Mouse (Mus musculus) MEL (cell line): ENCODE measurements around the gene Dapk1. TPM values are rescaled to one million over a fixed set of nuclear protein-coding genes. Genes with fewer than 3 reads are reported as not detected.

ENCODE experiments used
- DNase-seq: peaks from one replicate; pipeline ENCODE4 v3.0.0; 2011; ENCODE audit warnings: low read depth, low spot score
- H3K27ac ChIP-seq: 2 replicates; pipeline ENCODE4 v1.5.1; 2012; ENCODE audit warnings: low read depth, mild to moderate bottlenecking, control low read depth, low read length, moderate library complexity; ENCODE audit not compliant: control insufficient read depth
- H3K27me3 ChIP-seq, 2 experiments: fragments of 150-350 bp in 1 of 2; sonication (generic) in 1 of 2; 2 replicates each; pipeline ENCODE4 v1.6.1; 2012; ENCODE audit warnings: low read length in 2 of 2, mild to moderate bottlenecking in 2 of 2, improper control_type of control experiment in 1 of 2, moderate library complexity in 1 of 2; ENCODE audit not compliant: insufficient read depth in 2 of 2, control insufficient read depth in 1 of 2
- H3K36me3 ChIP-seq, 2 experiments: 2 replicates each; pipeline ENCODE4 v1.6.1; 2012 to 2014; ENCODE audit warnings: low read length in 2 of 2, improper control_type of control experiment in 1 of 2, inconsistent platforms in 1 of 2, mild to moderate bottlenecking in 1 of 2; ENCODE audit not compliant: insufficient read depth in 2 of 2, control insufficient read depth in 1 of 2
- H3K4me1 ChIP-seq, 2 experiments: fragments of 150-350 bp in 1 of 2; sonication (generic) in 1 of 2; 2 replicates each; pipeline ENCODE4 v1.6.1; 2012; ENCODE audit warnings: low read length in 2 of 2, improper control_type of control experiment in 1 of 2, mild to moderate bottlenecking in 1 of 2; ENCODE audit not compliant: insufficient read depth in 2 of 2, control insufficient read depth in 1 of 2
- H3K4me3 ChIP-seq, 2 experiments: fragments of 150-350 bp in 1 of 2; sonication (generic) in 1 of 2; 2 replicates each; pipeline ENCODE4 v1.5.1; 2012; ENCODE audit warnings: low read depth in 2 of 2, low read length in 2 of 2, mild to moderate bottlenecking in 2 of 2, moderate library complexity in 2 of 2, control low read depth in 1 of 2, improper control_type of control experiment in 1 of 2; ENCODE audit not compliant: control insufficient read depth in 1 of 2, insufficient read depth in 1 of 2
- H3K79me2 ChIP-seq: 2 replicates; pipeline ENCODE4 v1.6.1; 2012; ENCODE audit warnings: mild to moderate bottlenecking, low read length, moderate library complexity; ENCODE audit not compliant: control insufficient read depth, poor library complexity, insufficient read depth
- H3K9ac ChIP-seq: 2 replicates; pipeline ENCODE4 v1.6.1; 2012; ENCODE audit warnings: low read depth, mild to moderate bottlenecking, control low read depth, low read length, moderate library complexity; ENCODE audit not compliant: control insufficient read depth, poor library complexity, severe bottlenecking
- H3K9me3 ChIP-seq: fragments of 150-350 bp; sonication (generic); replicated peaks from 2 replicates; pipeline ENCODE4 v1.6.1; 2012; ENCODE audit warnings: mild to moderate bottlenecking, low read length, improper control_type of control experiment, moderate library complexity; ENCODE audit not compliant: insufficient read depth
- CHD1 ChIP-seq: IDR thresholded peaks from 2 replicates; pipeline ENCODE4 v1.6.1; 2012; ENCODE audit warnings: low read depth, mild to moderate bottlenecking, inconsistent platforms, low read length, improper control_type of control experiment
- CHD2 ChIP-seq: IDR thresholded peaks from 2 replicates; pipeline ENCODE4 v1.6.1; 2011; ENCODE audit warnings: low read length, improper control_type of control experiment
- ELF1 ChIP-seq: IDR thresholded peaks from 2 replicates; pipeline ENCODE4 v1.6.1; 2014; ENCODE audit warnings: low read depth, mild to moderate bottlenecking, inconsistent platforms, low read length, improper control_type of control experiment, moderate library complexity
- EP300 ChIP-seq, 2 experiments: IDR thresholded peaks; 2 replicates each; pipeline ENCODE4 v1.6.1; 2011; ENCODE audit warnings: improper control_type of control experiment in 2 of 2, low read length in 2 of 2, low read depth in 1 of 2, mild to moderate bottlenecking in 1 of 2
- ETS1 ChIP-seq: IDR thresholded peaks from 2 replicates; pipeline ENCODE4 v1.6.1; 2012; ENCODE audit warnings: low read depth, mild to moderate bottlenecking, inconsistent platforms, low read length, improper control_type of control experiment, moderate library complexity
- GABPA ChIP-seq: IDR thresholded peaks from 2 replicates; pipeline ENCODE4 v1.6.1; 2012; ENCODE audit warnings: low read depth, mild to moderate bottlenecking, inconsistent platforms, low read length, improper control_type of control experiment, moderate library complexity
- GATA1 ChIP-seq: IDR thresholded peaks from 2 replicates; pipeline ENCODE4 v1.6.1; 2011; ENCODE audit warnings: low read depth, low read length, improper control_type of control experiment
- HCFC1 ChIP-seq: IDR thresholded peaks from 2 replicates; pipeline ENCODE4 v1.6.1; 2012; ENCODE audit warnings: low read depth, mild to moderate bottlenecking, inconsistent platforms, low read length, improper control_type of control experiment, moderate library complexity
- JUND ChIP-seq: IDR thresholded peaks from 2 replicates; pipeline ENCODE4 v1.6.1; 2011; ENCODE audit warnings: low read depth, mild to moderate bottlenecking, improper control_type of control experiment, low read length
- MEF2A ChIP-seq: IDR thresholded peaks from 2 replicates; pipeline ENCODE4 v1.6.1; 2014; ENCODE audit warnings: low read depth, mild to moderate bottlenecking, inconsistent platforms, low read length, improper control_type of control experiment; ENCODE audit not compliant: poor library complexity, insufficient replicate concordance, severe bottlenecking; ENCODE audit errors: extremely low read depth
- NELFE ChIP-seq: IDR thresholded peaks from 2 replicates; pipeline ENCODE4 v1.6.1; 2011; ENCODE audit warnings: low read depth, low read length, improper control_type of control experiment
- NRF1 ChIP-seq: IDR thresholded peaks from 2 replicates; pipeline ENCODE4 v1.6.1; 2014; ENCODE audit warnings: low read depth, mild to moderate bottlenecking, inconsistent platforms, low read length, improper control_type of control experiment, moderate library complexity; ENCODE audit not compliant: poor library complexity, insufficient read depth, severe bottlenecking
- POLR2A ChIP-seq, 2 experiments: IDR thresholded peaks; 2 replicates each; pipeline ENCODE4 v1.6.1; 2011 to 2012; ENCODE audit warnings: low read length in 2 of 2, mild to moderate bottlenecking in 2 of 2, control low read depth in 1 of 2, improper control_type of control experiment in 1 of 2, low read depth in 1 of 2, moderate library complexity in 1 of 2; ENCODE audit not compliant: control insufficient read depth in 1 of 2, insufficient read depth in 1 of 2, poor library complexity in 1 of 2
- RAD21 ChIP-seq: IDR thresholded peaks from 2 replicates; pipeline ENCODE4 v1.6.1; 2011; ENCODE audit warnings: mild to moderate bottlenecking, low read depth, low read length, improper control_type of control experiment
- SIN3A ChIP-seq: IDR thresholded peaks from 2 replicates; pipeline ENCODE4 v1.6.1; 2012; ENCODE audit warnings: low read length, improper control_type of control experiment, inconsistent platforms
- TBP ChIP-seq: IDR thresholded peaks from 2 replicates; pipeline ENCODE4 v1.8.0; 2011; ENCODE audit warnings: low read depth, low read length, improper control_type of control experiment
- USF1 ChIP-seq: IDR thresholded peaks from 2 replicates; pipeline ENCODE4 v1.6.1; 2014; ENCODE audit warnings: low read depth, mild to moderate bottlenecking, inconsistent platforms, low read length, improper control_type of control experiment, moderate library complexity
- ZKSCAN1 ChIP-seq: IDR thresholded peaks from 2 replicates; pipeline ENCODE4 v1.6.1; 2012; ENCODE audit warnings: low read depth, mild to moderate bottlenecking, inconsistent platforms, low read length, improper control_type of control experiment, moderate library complexity
- ZNF384 ChIP-seq: IDR thresholded peaks from 2 replicates; pipeline ENCODE4 v1.6.1; 2012; ENCODE audit warnings: low read depth, mild to moderate bottlenecking, inconsistent platforms, low read length, improper control_type of control experiment
- polyA plus RNA-seq, 2 experiments: library from polyadenylated mRNA; stranded (reverse) in 1 of 2; unstranded in 1 of 2; fragments of >175 nt in 1 of 2; fragments of >200 nt in 1 of 2; gene quantifications; 2 replicates each; pipeline versions ENCODE4 v1.2.1 to v1.2.4; 2012; ENCODE audit warnings: low replicate concordance in 2 of 2, low read depth in 1 of 2; ENCODE audit not compliant: insufficient read length in 2 of 2, insufficient read depth in 1 of 2, missing spikeins in 1 of 2
- total RNA-seq: library from RNA; depleted of rRNA; stranded (reverse); fragments of 300-350 nt; gene quantifications from 2 replicates; pipeline ENCODE4 v1.2.3, GENCODE M21; 2012

Gene Dapk1
- total and polyA plus RNA-seq, 3 experiments, result 5.1 to 8.2 TPM; not detected in 1

- Histone ChIP-seq H3K9me3 (no peaks in the 10 kb centered on the region), H3K9ac (no peak overlapping the region), H3K27ac (no peak overlapping the region), H3K4me1 (peaks cover 0 to 22% of the 10 kb centered on the region in 2 experiments; a peak in 2 of 4 replicates), H3K79me2 (no peaks in the 10 kb centered on the region), H3K36me3 (peaks cover 0 to 17% of the 10 kb centered on the region in 2 experiments; a peak in 2 of 4 replicates), H3K27me3 (no peaks in the 10 kb centered on the region), H3K4me3 (peak overlapping the region in 1 of 2 experiments; percentile 1; a peak in 1 of 4 replicates)
- DNase-seq, result peak; percentile 72
- TF ChIP-seq TBP (peak; percentile 41; the same call in 1 of the 2 replicates), ZNF384 (no peak), EP300 (IDR thresholded peaks at IDR 0.05; ENCODE audit: low read depth in 1 of 2, low read length in 2 of 2) (peak in 1 of 2 experiments; percentile 14; a peak in 3 of 4 replicates), GABPA (no peak), ZKSCAN1 (no peak), JUND (no peak), NELFE (no peak), MEF2A (no peak), ETS1 (0 out of 2 replicates have a peak, but pooled peaks have one; percentile 45), ELF1 (peak; percentile 61; the same call in 1 of the 2 replicates), SIN3A (no peak), GATA1 (peak; percentile 81), POLR2A (IDR thresholded peaks at IDR 0.05; ENCODE audit: control insufficient read depth in 1 of 2, insufficient read depth in 1 of 2, low read depth in 1 of 2, low read length in 2 of 2, poor library complexity in 1 of 2) (no peak)
Observed at GRCm38 (mm10) chr13:60644457-60644889, 42.7 kb downstream of the Dapk1 start.

GRCm38 (mm10) chr13:60646791-60647190 is 45.0 kb downstream of the Dapk1 start:
- Histone ChIP-seq H3K27me3 (no peaks in the 10 kb centered on the region), H3K79me2 (no peaks in the 10 kb centered on the region), H3K36me3 (peaks cover 0 to 17% of the 10 kb centered on the region in 2 experiments; a peak in 2 of 4 replicates), H3K9me3 (no peaks in the 10 kb centered on the region), H3K4me1 (peaks cover 0 to 22% of the 10 kb centered on the region in 2 experiments; a peak in 2 of 4 replicates), H3K4me3 (no peak overlapping the region), H3K27ac (no peak overlapping the region), H3K9ac (no peak overlapping the region)
- TF ChIP-seq RAD21 (no peak), CHD2 (no peak), TBP (no peak), MEF2A (no peak), USF1 (no peak), EP300 (IDR thresholded peaks at IDR 0.05; ENCODE audit: low read depth in 1 of 2, low read length in 2 of 2) (peak; percentile 33 to 37; a peak in 2 of 4 replicates), NRF1 (no peak), CHD1 (no peak), HCFC1 (no peak), SIN3A (no peak), NELFE (no peak), GATA1 (peak; percentile 3; the same call in 1 of the 2 replicates)
- DNase-seq, result peak; percentile 55
